Mouse (Mus musculus) neural tube, embryonic 14.5 days (tissue): Measurements from ENCODE around the gene Cenpx. TPM values are rescaled to one million over a fixed set of nuclear protein-coding genes. Genes with fewer than 3 reads are reported as not detected.

Experiments used
- ATAC-seq: fragments of 200-750 bp; cut with Nextera tagmentation; 2 replicates; pipeline ENCODE4 v1.8.0; 2017; ENCODE audit warnings: low read depth, mild to moderate bottlenecking, moderate TSS enrichment, moderate library complexity
- H3K27ac ChIP-seq: fragments of 300-500 bp; sonication (generic); 2 replicates; pipeline ENCODE4 v1.5.1; 2014; ENCODE audit warnings: low read depth, mild to moderate bottlenecking, control low read depth, low read length, moderate library complexity, mixed read lengths
- H3K27me3 ChIP-seq: fragments of 300-500 bp; sonication (generic); 2 replicates; pipeline ENCODE4 v1.6.1; 2014; ENCODE audit warnings: low read length; ENCODE audit not compliant: control insufficient read depth, insufficient read depth
- H3K36me3 ChIP-seq: fragments of 300-500 bp; sonication (generic); 2 replicates; pipeline ENCODE4 v1.6.1; 2014; ENCODE audit warnings: low read length, mixed read lengths; ENCODE audit not compliant: control insufficient read depth, insufficient read depth
- H3K4me1 ChIP-seq: fragments of 300-500 bp; sonication (generic); 2 replicates; pipeline ENCODE4 v1.6.1; 2014; ENCODE audit warnings: low read length; ENCODE audit not compliant: control insufficient read depth, insufficient read depth
- H3K4me2 ChIP-seq: fragments of 300-500 bp; sonication (generic); 2 replicates; pipeline ENCODE4 v1.6.1; 2014; ENCODE audit warnings: mild to moderate bottlenecking, low read depth, low read length, control low read depth
- H3K4me3 ChIP-seq: fragments of 300-500 bp; sonication (generic); 2 replicates; pipeline ENCODE4 v1.5.1; 2014; ENCODE audit warnings: low read depth, low read length, control low read depth, mixed read lengths
- H3K9ac ChIP-seq: fragments of 300-500 bp; sonication (generic); replicated peaks from 2 replicates; pipeline ENCODE4 v1.6.1; 2014; ENCODE audit warnings: low read depth, mild to moderate bottlenecking, control low read depth, low read length, mixed read lengths
- H3K9me3 ChIP-seq: fragments of 300-500 bp; sonication (generic); 2 replicates; pipeline ENCODE4 v1.6.1; 2016; ENCODE audit warnings: low read length; ENCODE audit not compliant: control insufficient read depth
- WGBS: fragments of 180-500 bp; shearing (Covaris S2); extraction: QIAGEN DNeasy Blood & Tissue Kit; methylation state at CpG from one replicate; pipeline ENCODE4 v1.1.7; 2014; 5-methylcytosine and 5-hydroxymethylcytosine counted together
- polyA plus RNA-seq: library from polyadenylated mRNA; unstranded; fragments of >200 nt; fragmentation: Nextera tagmentation; extraction: Ambion mirVana; gene quantifications from 2 replicates; pipeline ENCODE4 v1.2.1, GENCODE M21; 2014

Cenpx gene
- polyA plus RNA-seq, 1 experiment from 2014 or later = 87.6 TPM

- Histone ChIP-seq H3K4me3 (no peak overlapping the region), H3K4me2 (0 out of 2 replicates have a peak overlapping the region, but pooled peaks have one; percentile 54), H3K9me3 (no peaks in the 10 kb centered on the region), H3K27ac (no peak overlapping the region), H3K27me3 (no peaks in the 10 kb centered on the region), H3K4me1 (peaks cover 6% of the 10 kb centered on the region), H3K36me3 (peaks cover 14% of the 10 kb centered on the region; the same call in 1 of the 2 replicates), H3K9ac (no peak overlapping the region)
- ATAC-seq = no peak
- WGBS = 88% methylated on average over 13 of the region's 13 CpGs
Observed at GRCm38 (mm10) chr11:120719841-120720376, 6.4 kb upstream of the Cenpx start.

GRCm38 (mm10) chr11:120719242-120719641 is 5.7 kb upstream of the Cenpx start:
- 91% methylated on average over 9 of the region's 9 CpGs for WGBS
- Histone ChIP-seq H3K9ac (no peak overlapping the region), H3K4me3 (no peak overlapping the region), H3K27ac (no peak overlapping the region), H3K9me3 (no peaks in the 10 kb centered on the region), H3K36me3 (peaks cover 14% of the 10 kb centered on the region; the same call in 1 of the 2 replicates), H3K4me2 (no peak overlapping the region), H3K27me3 (no peaks in the 10 kb centered on the region), H3K4me1 (peaks cover 12% of the 10 kb centered on the region)
- no peak for ATAC-seq

GRCm38 (mm10) chr11:120715131-120715530 is 1.6 kb upstream of the Cenpx start:
- peaks cover 20% of the 10 kb centered on the region for H3K36me3 ChIP-seq
- no peak for ATAC-seq
- H3K9me3 ChIP-seq = no peaks in the 10 kb centered on the region
- H3K27ac ChIP-seq = no peak overlapping the region
- H3K9ac ChIP-seq = no peak overlapping the region
- H3K4me2 ChIP-seq = peak overlapping the region; percentile 96; the same call in 1 of the 2 replicates
- H3K4me1 ChIP-seq = peaks cover 18% of the 10 kb centered on the region
- no peaks in the 10 kb centered on the region for H3K27me3 ChIP-seq
- 94% methylated on average over 9 of the region's 9 CpGs for WGBS
- H3K4me3 ChIP-seq = no peak overlapping the region

- H3K9ac ChIP-seq = peak overlapping the region; percentile 59
- WGBS = 62% methylated on average over 10 of the region's 10 CpGs
- H3K27ac ChIP-seq = no peak overlapping the region
- ATAC-seq = no peak
- peak overlapping the region; percentile 51 for H3K4me3 ChIP-seq
- H3K9me3 ChIP-seq = no peaks in the 10 kb centered on the region
- H3K4me2 ChIP-seq = peak overlapping the region; percentile 96
- H3K27me3 ChIP-seq = no peaks in the 10 kb centered on the region
- H3K4me1 ChIP-seq = peaks cover 18% of the 10 kb centered on the region
- peaks cover 20% of the 10 kb centered on the region for H3K36me3 ChIP-seq
Observed at GRCm38 (mm10) chr11:120714546-120714945, 1.0 kb upstream of the Cenpx start.

- peaks cover 18% of the 10 kb centered on the region for H3K4me1 ChIP-seq
- WGBS = 1% methylated on average over 37 of the region's 38 CpGs
- peak overlapping the region; percentile 96 for H3K4me2 ChIP-seq
- peaks cover 10% of the 10 kb centered on the region for H3K36me3 ChIP-seq
- peak overlapping the region; percentile 47 for H3K9ac ChIP-seq
- peak; percentile 5 for ATAC-seq
- peak overlapping the region; percentile 17; the same call in 1 of the 2 replicates for H3K27ac ChIP-seq
- peak overlapping the region; percentile 51 for H3K4me3 ChIP-seq
- no peaks in the 10 kb centered on the region for H3K27me3 ChIP-seq
- H3K9me3 ChIP-seq = no peaks in the 10 kb centered on the region
Observed at GRCm38 (mm10) chr11:120712771-120713568, 568 bp downstream of the Cenpx start.

- Histone ChIP-seq H3K9me3 (no peaks in the 10 kb centered on the region), H3K4me2 (no peak overlapping the region), H3K27me3 (no peaks in the 10 kb centered on the region), H3K9ac (no peak overlapping the region), H3K36me3 (peaks cover 6% of the 10 kb centered on the region), H3K4me1 (peaks cover 20% of the 10 kb centered on the region), H3K4me3 (no peak overlapping the region), H3K27ac (no peak overlapping the region)
- ATAC-seq = no peak
- WGBS = 59% methylated on average over 8 of the region's 8 CpGs
Observed at GRCm38 (mm10) chr11:120711980-120712604, 1.4 kb downstream of the Cenpx start.

- 25% methylated on average over 5 of the region's 5 CpGs for WGBS
- Histone ChIP-seq H3K9ac (no peak overlapping the region), H3K27ac (no peak overlapping the region), H3K4me3 (no peak overlapping the region), H3K4me1 (peaks cover 25% of the 10 kb centered on the region), H3K9me3 (no peaks in the 10 kb centered on the region), H3K4me2 (no peak overlapping the region), H3K36me3 (peaks cover 6% of the 10 kb centered on the region), H3K27me3 (no peaks in the 10 kb centered on the region)
- no peak for ATAC-seq
Observed at GRCm38 (mm10) chr11:120710672-120711071, 2.9 kb downstream of the Cenpx start.

GRCm38 (mm10) chr11:120709551-120709950 is 4.0 kb downstream of the Cenpx start:
- no peak overlapping the region for H3K27ac ChIP-seq
- 63% methylated on average over 2 of the region's 2 CpGs for WGBS

GRCm38 (mm10) chr11:120707969-120708368 is 5.6 kb downstream of the Cenpx start:
- Histone ChIP-seq H3K36me3 (peaks cover 9% of the 10 kb centered on the region; the same call in 1 of the 2 replicates), H3K27me3 (no peaks in the 10 kb centered on the region), H3K4me1 (peaks cover 19% of the 10 kb centered on the region), H3K27ac (no peak overlapping the region), H3K4me2 (no peak overlapping the region), H3K9ac (no peak overlapping the region), H3K4me3 (no peak overlapping the region), H3K9me3 (no peaks in the 10 kb centered on the region)
- 30% methylated on average over 5 of the region's 5 CpGs for WGBS
- no peak for ATAC-seq

More at GRCm38 (mm10) chr11:120709551-120709950, 4.0 kb downstream of the Cenpx start:
- ATAC-seq = no peak
- Histone ChIP-seq H3K27me3 (no peaks in the 10 kb centered on the region), H3K9me3 (no peaks in the 10 kb centered on the region), H3K36me3 (peaks cover 6% of the 10 kb centered on the region; the same call in 1 of the 2 replicates), H3K9ac (no peak overlapping the region), H3K4me2 (no peak overlapping the region), H3K4me1 (peaks cover 21% of the 10 kb centered on the region), H3K4me3 (no peak overlapping the region)
